Mouse (Mus musculus): Measurements from ENCODE around the gene Sf1.

DNA sequence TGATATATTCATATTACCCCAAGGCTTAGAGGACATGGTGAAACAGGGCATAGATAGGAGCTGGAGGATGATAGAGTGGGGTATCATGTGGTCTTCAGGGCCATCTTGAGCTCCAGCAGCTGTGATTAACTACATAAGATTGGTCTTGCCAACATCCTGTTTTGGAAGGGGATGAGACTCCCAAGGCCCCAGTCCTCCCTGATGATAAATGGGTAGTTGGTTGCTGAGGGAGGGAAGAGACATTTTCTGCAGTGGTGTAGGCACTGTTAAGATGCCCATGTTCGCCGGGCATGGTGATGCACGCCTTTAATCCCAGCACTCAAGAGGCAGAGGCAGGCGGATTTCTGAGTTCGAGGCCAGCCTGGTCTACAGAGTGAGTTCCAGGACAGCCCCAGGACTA is 17.7 kb downstream of the Sf1 start:
- TF ChIP-seq ZNF384 (IDR thresholded peaks at IDR 0.05; ENCODE audit: low read depth, low read length) (no peak), HCFC1 (IDR thresholded peaks at IDR 0.05; ENCODE audit: borderline replicate concordance, insufficient read depth, low read length) (no peak), CHD2 (IDR thresholded peaks at IDR 0.05; ENCODE audit: low read depth, low read length) (no peak), MAFK (IDR thresholded peaks at IDR 0.05; ENCODE audit: insufficient read depth, low read depth, low read length) (no peak), ZC3H11A (IDR thresholded peaks at IDR 0.05; ENCODE audit: borderline replicate concordance, low read depth, low read length) (no peak)
